Mouse (Mus musculus) layer of hippocampus, postnatal 10 days (tissue): Measurements from ENCODE around the gene Hsp90ab1. TPM values are rescaled to one million over a fixed set of nuclear protein-coding genes. Genes with fewer than 3 reads are reported as not detected.
A peak's percentile ranks its signal among the peaks of the same experiment; 100 is the strongest.

Source experiments
- DNase-seq, 2 experiments: peaks; one replicate each; pipeline ENCODE4 v3.0.0; 2021; ENCODE audit warnings: low spot score in 2 of 2
- total RNA-seq, 2 experiments: library from RNA; stranded (reverse); gene quantifications; 2 replicates each; pipeline ENCODE4 v1.2.3; 2021

Hsp90ab1 gene
- total RNA-seq, 2 experiments from 2014 or later: 1,612 to 1,800 TPM

DNA sequence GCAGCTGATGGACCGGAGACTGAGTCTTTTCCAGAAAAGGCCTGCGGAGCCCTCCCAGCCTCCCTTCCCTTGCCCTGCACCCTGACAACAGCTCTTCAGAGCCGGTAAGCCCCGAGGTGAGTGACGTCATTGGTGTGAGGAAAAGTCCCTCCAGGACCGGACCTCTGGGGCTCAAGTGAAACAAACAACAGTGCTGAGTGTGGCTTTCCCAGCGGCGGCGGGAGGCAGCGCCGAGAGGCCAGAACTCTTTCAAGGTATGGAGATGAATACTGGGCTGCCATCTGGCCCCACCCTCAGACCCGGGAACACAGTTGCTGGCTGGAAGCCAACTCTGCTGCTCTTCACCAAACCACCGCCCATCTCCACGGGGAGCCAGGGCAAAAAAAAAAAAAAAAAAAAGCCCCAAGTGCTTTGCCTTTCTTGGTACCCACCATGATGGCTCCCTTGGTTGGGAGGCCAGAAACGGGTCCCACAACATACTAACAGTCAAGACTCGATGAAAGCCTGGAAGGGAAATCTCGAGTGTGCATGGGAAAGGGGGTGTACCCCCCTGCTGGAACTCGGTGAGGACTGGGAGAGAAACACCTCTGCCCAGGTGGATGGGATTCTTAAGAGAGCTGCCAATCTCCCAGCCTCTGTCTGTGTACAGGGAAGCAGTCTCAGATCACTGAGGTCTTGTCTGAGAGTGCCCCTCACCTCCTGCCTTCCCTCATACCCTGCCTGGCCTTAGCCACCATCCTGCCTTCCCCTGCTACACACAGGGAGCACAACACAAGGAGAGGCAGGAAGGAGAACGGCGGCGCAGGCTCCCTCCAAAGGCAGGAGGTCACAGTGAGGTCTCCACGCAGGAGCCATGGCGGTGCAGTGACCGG is 28.8 kb downstream of the Hsp90ab1 start:
- no peak for DNase-seq

DNA sequence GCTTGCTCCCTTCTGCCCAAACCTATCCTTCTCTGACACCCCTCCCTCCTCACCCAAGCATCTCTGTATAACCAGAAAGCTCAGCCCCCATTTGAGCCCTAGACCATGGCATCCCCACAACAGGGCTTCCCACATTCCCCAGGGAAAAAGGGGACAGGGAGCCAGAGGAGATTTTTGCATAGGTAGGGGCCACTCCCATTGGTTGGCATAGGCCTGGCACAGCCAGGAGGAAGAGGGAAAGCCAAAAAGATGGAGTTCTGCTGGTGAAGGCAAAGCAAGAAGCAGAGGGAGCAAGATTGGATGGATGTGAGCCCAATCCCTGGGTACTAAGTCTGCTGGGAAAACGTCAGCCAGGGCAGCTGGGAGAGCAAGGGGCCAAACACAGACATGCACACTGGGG is 30.0 kb downstream of the Hsp90ab1 start:
- DNase-seq: no peak

DNA sequence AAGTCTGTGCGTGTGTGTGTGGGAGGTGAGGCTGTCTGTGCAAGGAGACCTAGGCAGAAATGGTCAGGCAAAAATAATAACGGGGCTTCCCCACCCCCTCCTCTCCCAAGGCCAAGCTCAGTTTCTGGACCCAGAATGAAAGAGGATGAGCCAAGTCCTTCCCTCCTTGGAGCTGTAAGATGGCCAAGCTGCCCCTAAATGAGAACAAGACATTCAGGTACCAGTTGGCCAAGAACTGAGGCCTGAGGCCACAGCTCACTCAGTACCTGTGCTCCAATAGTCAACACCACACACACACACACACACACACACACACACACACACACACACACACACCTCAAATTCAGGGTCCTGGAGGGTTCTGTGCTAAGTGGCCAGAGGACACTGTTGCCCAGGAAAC is 30.4 kb downstream of the Hsp90ab1 start:
- no peak for DNase-seq

DNA sequence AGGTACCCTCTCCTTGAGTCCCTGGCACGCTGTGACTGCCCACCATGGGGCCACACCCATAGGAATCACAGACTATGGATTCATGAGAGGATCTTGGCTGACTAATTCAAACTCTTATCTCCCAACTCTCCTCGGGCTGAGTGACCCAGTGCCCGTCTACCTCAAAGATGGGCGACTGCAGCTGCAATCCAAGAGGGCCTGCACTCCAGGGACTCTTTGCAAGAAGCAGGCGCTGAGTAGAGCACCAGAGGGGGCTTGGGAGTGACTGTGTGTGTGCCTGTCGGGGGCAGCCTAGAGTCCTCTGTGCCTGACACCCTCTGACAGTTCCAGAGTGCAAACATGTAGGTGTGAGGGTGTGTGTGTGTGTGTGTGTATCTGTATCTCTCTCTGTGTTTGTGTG is 30.9 kb downstream of the Hsp90ab1 start:
- no peak for DNase-seq

DNA sequence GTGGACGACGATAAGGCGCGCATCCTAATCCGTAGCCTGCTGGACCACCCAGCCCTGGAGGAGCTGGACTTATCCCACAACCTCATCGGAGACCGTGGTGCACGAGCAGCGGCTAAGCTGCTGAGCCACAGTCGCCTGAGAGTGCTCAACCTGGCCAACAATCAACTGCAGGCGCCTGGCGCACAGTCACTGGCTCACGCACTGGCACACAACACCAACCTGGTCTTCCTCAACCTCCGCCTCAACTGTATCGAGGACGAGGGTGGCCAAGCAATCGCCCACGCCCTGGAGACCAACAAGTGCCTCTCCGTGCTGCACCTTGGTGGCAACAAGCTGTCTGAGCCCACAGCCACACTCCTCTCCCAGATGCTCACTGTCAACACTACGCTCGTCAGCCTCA is 33.4 kb downstream of the Hsp90ab1 start:
- no peak for DNase-seq

DNA sequence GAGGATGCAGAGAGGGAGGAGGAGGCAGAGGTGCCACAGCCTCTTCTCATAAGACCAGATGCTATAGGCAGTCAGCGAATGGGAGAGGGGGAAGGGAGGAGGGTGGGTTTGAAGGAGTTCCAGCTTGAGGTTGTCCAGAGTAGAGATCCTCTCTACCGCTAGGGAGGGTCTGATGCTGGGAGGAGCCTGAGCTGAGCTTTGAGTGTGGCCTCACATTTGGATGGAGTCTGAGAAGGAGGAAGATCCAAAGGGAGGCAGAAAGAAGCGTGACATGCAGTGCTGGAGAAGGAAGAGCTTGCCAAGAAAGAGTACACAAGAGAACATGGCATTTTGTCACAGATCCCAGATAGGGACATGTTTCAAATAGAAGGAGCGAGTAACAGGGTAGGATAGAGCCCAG is 34.7 kb downstream of the Hsp90ab1 start:
- no peak for DNase-seq

DNA sequence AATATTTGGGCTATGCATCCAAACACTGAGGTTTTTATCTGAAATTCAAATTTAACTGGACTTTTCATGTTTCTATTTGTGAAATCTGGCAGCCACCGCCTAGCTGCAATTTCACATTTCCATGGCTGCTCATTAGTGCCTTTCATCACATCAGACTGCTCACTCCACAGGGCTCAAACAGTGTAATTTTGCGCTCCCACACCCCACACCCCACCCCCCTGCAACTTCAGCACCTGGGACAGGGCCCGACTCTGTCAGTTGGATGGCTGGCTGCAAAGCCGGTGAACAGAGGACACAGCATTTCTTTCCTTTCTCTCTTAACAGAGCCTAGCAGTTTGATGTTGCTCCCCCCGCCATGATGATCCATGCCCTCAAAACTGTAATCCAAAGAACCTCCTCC is 36.8 kb downstream of the Hsp90ab1 start:
- no peak for DNase-seq

DNA sequence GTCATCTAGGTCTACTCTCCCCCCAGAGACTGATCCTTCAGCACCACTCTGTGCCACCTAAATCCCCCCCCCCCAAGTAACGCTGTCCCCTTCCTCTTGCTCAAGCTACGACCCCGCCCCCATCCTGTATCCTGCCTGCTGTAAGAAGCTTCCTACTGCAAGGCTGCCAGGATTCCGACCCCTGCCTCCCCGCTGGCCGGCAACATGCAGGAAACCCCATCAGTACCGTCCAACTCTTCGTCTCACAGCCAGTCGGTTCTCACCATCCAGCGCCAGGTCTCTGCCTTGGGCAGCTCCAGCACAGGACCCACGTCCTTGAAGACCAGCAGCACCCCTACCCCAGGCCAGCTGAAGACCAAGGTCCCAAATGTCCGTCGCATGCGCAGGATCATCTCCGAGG is 40.2 kb downstream of the Hsp90ab1 start:
- DNase-seq: no peak

DNA sequence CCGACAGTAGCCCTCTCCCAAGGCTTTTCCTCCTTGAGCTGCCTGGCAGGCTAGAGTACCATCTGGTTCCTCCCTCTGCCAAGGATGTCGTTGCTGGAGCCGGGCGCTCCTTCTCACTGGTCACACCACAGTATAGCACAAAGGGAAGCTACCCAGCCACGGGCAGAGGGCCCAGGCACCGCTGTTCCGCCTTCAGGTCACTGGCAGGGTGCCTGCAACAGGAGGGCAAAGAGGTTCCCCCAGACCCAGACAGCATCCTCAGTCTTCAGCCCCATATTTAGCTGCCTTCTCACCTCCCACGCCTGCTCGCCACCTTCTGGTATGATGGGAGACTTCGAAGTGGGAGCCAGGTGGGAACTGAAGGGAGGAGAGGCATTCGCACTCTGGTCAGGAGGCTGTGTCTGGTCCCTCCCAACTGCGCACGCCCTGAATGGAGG is 42.7 kb downstream of the Hsp90ab1 start:
- peak in 1 of 2 experiments; percentile 37 for DNase-seq

DNA sequence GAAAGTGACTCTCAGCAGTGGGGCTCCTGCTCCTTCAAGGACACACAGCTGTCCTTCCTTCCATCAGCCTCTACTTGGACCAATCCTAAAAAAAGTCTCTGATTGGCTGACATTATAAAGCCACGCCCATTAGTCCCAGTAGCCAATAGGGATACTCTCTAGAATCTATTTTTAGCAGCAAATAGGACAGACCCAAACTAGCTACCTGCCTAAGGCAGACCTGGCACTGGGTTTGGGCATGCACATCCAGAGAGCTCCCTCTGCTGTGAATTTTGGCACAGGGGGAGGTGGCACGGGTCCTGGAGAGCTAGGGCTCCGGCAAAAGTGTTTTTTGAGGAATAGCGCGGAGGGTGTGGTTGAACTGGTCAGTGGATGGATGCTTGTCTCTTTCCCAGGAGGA is 46.5 kb downstream of the Hsp90ab1 start:
- DNase-seq: no peak

DNA sequence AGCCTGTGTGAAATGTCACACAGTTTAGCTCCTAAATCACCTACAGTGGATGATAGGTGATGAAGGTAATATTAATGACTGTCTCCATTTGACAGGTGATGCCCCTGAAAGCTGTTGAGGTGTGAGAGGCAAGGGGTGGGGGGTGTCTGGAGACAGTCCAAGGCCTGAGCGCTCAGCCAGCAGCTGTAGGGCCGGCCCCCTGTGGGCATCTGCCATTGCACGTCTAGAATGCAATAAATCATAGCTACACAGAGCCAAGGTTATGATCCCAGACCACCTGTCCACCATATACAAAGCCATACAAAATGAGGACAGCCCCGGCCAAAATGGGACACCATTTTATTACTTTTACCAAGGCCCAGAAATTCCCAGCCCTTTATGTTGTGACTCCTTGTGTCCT is 48.1 kb downstream of the Hsp90ab1 start:
- DNase-seq: no peak

DNA sequence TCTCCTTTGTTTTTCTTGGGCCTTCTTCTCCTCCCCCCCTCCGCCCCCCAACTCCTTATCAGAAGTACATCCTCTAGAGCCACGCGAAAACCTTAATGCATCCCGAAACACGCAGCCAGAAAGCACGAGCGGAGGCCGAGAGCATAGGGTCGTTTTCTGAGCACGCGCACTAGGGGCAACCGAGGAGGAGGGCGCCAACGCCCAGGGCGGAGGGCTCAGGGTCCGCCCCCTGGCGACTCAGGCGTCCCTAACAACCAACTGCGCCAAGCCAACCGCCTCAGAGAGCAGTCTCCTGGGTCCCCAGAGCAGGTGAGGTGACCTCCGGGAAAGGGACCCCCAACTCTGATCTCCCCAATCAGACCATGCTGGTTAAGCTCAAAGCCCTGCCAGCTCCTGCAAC is 49.8 kb downstream of the Hsp90ab1 start, which contains the start of gene Tcte1:
Gene Tcte1 (plus strand): TSS at position 172 of the 400 bp plus-strand sequence.
- DNase-seq: peak in 1 of 2 experiments; percentile 47

DNA sequence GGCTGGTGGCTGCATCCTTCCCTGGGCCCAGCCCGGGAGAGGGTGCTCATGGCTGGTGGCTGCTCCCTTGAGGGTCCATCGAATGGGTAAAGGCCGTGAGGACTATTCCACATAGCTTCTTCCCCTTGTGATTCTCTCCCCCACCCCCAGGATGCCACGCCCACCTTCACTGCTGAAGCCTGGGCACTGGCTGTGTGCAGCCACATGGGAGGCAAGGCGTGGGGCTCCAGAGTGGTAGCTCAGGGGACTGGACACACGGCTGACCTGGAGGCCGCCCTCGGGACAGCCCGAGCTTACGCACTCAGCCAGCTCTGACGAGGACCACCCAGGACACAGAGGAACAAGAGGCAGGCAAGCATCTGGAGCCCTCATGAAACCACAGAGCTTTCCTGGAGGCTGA is 52.9 kb downstream of the Hsp90ab1 start:
- no peak for DNase-seq

DNA sequence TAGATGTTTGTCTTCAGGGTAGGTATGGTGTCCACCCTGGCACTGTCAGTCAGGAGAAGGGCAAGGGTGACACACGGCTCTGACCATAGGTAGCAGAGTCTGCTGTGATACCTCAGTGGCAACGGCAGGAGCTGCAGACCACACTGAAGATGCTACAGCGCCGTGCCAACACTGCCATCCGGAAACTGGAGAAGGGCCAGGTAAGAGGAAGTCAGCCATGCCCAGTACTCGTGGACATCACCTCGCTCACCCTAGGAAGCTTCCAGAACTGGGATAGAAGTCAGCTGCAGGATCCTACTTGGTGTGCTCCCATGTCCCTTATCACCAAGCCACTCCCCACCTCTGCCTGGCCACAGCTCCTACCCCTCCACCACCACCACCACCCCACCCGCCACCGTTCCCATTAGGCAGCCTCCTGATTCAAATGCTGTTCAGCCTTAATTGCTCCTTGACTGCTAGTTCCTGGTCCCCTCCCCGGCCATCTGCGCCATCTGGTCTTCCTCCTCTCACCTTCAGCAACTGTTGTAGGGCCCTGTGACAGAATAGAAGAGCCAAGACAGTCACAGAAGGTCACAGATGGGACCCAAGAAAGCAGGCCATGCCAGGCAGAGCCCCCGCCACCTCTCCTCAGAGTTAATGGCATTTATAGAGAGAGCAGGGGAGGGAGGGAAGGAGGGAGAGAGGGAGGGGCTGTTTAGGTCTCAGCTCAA is 54.1 kb downstream of the Hsp90ab1 start:
- DNase-seq: no peak

Other genes starting within 250 kb of the Hsp90ab1 start
- gene Cdc5l, start 139.5 kb downstream of the Hsp90ab1 start, total RNA-seq: 10 to 100 TPM; 47.4 to 50.6 TPM
- 1 to 10 TPM; 2.9 to 3.5 TPM for gene Spats1, start 97.9 kb downstream of the Hsp90ab1 start, total RNA-seq
- gene Aars2, start 66.4 kb downstream of the Hsp90ab1 start, total RNA-seq: 10 to 100 TPM; 19.5 to 22.6 TPM
- gene Tcte1, start 49.8 kb downstream of the Hsp90ab1 start, total RNA-seq: under 1 TPM; 0.57 to 0.69 TPM
- gene Tmem151b, start 23.6 kb downstream of the Hsp90ab1 start, total RNA-seq: 10 to 100 TPM; 93.2 to 93.7 TPM
- 1 to 10 TPM; 3.5 to 3.9 TPM for gene Nfkbie, start 17.6 kb downstream of the Hsp90ab1 start, total RNA-seq
- gene Slc35b2, start 9.4 kb downstream of the Hsp90ab1 start, total RNA-seq: 10 to 100 TPM; 47.4 TPM
- gene Slc29a1, start 26.3 kb upstream of the Hsp90ab1 start, total RNA-seq: 10 to 100 TPM; 27.1 to 37.0 TPM
- not detected for gene Mymx, start 28.8 kb upstream of the Hsp90ab1 start, total RNA-seq
- gene Capn11, start 86.1 kb upstream of the Hsp90ab1 start, total RNA-seq: 1 to 10 TPM; 1.1 to 1.3 TPM
- gene Mrpl14, start 113.1 kb upstream of the Hsp90ab1 start, total RNA-seq: 10 to 100 TPM; 37.3 to 42.5 TPM
- 100 to 1,000 TPM; 223 to 234 TPM for gene Tmem63b, start 113.6 kb upstream of the Hsp90ab1 start, total RNA-seq
- gene 1600014C23Rik, start 160.6 kb upstream of the Hsp90ab1 start, total RNA-seq: not detected